Mouse (Mus musculus): Measurements from ENCODE around the gene Sept8. TPM values are rescaled to one million over a fixed set of nuclear protein-coding genes. Genes with fewer than 3 reads are reported as not detected.

Gene Sept8
- polyA plus RNA-seq, 1 experiment from 2014 or later, result 17.3 TPM

DNA sequence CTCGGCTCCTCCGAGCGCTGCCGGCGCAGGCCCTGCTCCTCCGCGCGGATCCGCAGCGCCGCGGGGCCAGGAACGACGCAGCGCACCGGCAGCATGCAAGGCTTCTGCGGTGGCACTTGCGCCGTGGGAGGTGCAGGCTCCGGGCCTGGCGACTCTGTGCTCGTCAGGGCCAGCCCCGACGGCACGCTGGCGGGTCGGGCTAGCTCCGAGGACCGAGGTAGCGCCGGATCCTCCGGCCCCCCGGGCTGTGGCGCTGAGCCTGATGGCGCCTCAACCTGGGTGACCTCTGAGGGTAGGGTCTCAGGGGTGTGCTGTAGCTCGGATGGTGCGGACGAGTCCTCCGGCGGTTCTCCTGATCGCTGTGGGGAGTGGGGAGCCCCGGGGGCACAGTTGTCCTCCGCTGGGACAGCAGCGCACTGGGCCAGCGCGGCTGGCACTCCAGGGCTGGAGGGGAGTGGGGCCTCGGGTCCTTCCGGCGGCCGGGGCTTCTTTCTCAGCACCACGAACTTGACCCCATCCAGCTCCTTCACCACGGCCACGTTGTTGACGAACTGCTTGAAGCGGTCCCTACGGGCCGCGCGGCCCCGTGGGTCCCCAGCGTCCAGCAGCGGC is 39.8 kb upstream of the Sept8 start:
- 2% methylated on average over 59 of the region's 62 CpGs for WGBS
- Histone ChIP-seq H3K27me3 (ENCODE audit: control insufficient read depth, insufficient read depth, low read length) (peaks cover 33% of the 10 kb centered on the region), H3K9me3 (replicated peaks; ENCODE audit: control insufficient read depth, low read length) (peaks cover 3% of the 10 kb centered on the region; the same call in 1 of the 2 replicates), H3K4me1 (ENCODE audit: control insufficient read depth, insufficient read depth, low read length) (peaks cover 4% of the 10 kb centered on the region; the same call in 1 of the 2 replicates), H3K27ac (replicated peaks; ENCODE audit: low read depth, low read length) (no peak overlapping the region), H3K9ac (replicated peaks; ENCODE audit: low read length) (peak overlapping the region; percentile 51), H3K36me3 (replicated peaks; ENCODE audit: control insufficient read depth, insufficient read depth, low read depth, low read length) (no peaks in the 10 kb centered on the region), H3K4me2 (ENCODE audit: low read depth, low read length) (peak overlapping the region; percentile 76), H3K4me3 (ENCODE audit: low read depth, low read length) (peak overlapping the region; percentile 41)
- no peak for DNase-seq (ENCODE audit: low spot score)
- 0 out of 2 replicates have a peak, but pooled peaks have one; percentile 46 for ATAC-seq (replicated peaks; ENCODE audit: insufficient number of reproducible peaks, low FRiP score, low TSS enrichment, low read depth)

DNA sequence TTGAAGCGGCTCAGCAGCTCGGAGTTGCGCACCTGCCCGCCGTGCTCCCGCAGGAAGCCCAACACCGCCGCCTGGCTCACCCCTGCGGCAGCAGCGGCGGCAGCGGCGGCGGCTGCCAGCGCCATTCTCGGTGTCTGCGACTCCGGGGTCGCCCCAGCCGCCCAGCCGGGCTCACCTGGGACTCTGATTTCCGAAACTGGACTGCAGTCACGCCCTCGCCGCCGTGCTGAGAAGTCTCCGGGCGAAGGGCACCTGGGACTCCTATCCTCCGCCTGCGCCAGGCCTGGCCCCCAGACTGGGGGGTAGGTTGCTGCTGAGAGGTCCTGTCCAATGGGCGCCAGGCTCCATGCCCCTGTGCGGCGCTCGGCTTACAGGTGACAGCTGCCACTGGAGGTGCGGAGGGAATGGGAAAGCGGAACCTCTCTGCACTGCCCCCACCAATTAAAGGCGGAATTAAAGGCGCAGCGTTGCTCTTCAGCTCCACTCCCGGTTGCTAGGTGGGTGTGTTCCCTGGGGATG is 39.2 kb upstream of the Sept8 start, which contains the start of the genes Gm9945 and Sowaha:
Gene Gm9945, plus strand, starts transcription at position 384 of the 519 bp plus-strand sequence.
Gene Sowaha, minus strand, starts transcription at position 492 of the 519 bp plus-strand sequence.
- H3K27me3 ChIP-seq (ENCODE audit: control insufficient read depth, insufficient read depth, low read length), result peaks cover 33% of the 10 kb centered on the region
- 0 out of 2 replicates have a peak, but pooled peaks have one; percentile 66 for ATAC-seq (replicated peaks; ENCODE audit: insufficient number of reproducible peaks, low FRiP score, low TSS enrichment, low read depth)
- peak within 1 kb of the TSS; percentile 41 for H3K4me3 ChIP-seq (ENCODE audit: low read depth, low read length)
- H3K4me1 ChIP-seq (ENCODE audit: control insufficient read depth, insufficient read depth, low read length), result peaks cover 4% of the 10 kb centered on the region; the same call in 1 of the 2 replicates
- peak within 1 kb of the TSS; percentile 51 for H3K9ac ChIP-seq (replicated peaks; ENCODE audit: low read length)
- H3K9me3 ChIP-seq (replicated peaks; ENCODE audit: control insufficient read depth, low read length), result peaks cover 3% of the 10 kb centered on the region; the same call in 1 of the 2 replicates
- WGBS, result 2% methylated on average over 40 of the region's 40 CpGs
- no peaks in the 10 kb centered on the region for H3K36me3 ChIP-seq (replicated peaks; ENCODE audit: control insufficient read depth, insufficient read depth, low read depth, low read length)
- no peak for DNase-seq (ENCODE audit: low spot score)
- H3K27ac ChIP-seq (replicated peaks; ENCODE audit: low read depth, low read length), result no peak within 1 kb of the TSS
- peak within 1 kb of the TSS; percentile 76 for H3K4me2 ChIP-seq (ENCODE audit: low read depth, low read length)

DNA sequence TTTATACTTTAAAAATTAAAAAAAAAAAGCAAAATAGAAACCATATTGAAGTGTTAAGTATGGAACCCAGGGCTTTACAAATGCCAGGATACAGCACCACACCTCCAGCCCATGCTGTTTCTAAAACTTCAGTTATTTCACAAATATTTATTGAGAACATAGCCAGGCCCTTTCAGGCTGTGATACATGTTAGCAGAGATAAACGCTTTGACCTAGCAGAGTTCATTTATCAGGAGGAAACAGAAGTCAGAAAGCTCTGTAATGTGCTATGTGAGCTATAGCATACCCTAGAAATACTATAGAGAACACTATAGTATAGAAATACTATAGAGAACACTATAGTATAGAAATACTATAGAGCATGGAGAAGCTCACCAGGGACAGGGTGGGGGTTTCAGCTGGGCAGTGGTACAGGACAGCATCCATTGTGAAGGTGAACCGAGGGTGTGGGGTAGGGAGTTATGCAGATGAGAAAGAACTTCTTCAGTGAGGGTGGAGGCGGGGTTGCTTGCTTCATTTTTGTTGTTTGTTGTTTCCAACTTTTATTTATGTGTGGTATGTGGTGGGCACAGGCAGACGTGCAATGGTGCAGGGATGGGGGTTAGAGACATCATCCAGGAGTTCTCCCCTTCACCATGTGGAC is 37.8 kb upstream of the Sept8 start:
- no peaks in the 10 kb centered on the region for H3K36me3 ChIP-seq (replicated peaks; ENCODE audit: control insufficient read depth, insufficient read depth, low read depth, low read length)
- peaks cover 3% of the 10 kb centered on the region; the same call in 1 of the 2 replicates for H3K9me3 ChIP-seq (replicated peaks; ENCODE audit: control insufficient read depth, low read length)
- 76% methylated on average over 4 of the region's 4 CpGs for WGBS
- H3K4me1 ChIP-seq (ENCODE audit: control insufficient read depth, insufficient read depth, low read length), result peaks cover 4% of the 10 kb centered on the region; the same call in 1 of the 2 replicates
- ATAC-seq (replicated peaks; ENCODE audit: insufficient number of reproducible peaks, low FRiP score, low TSS enrichment, low read depth) (no peak), DNase-seq (ENCODE audit: low spot score) (no peak)
- no peak overlapping the region for H3K27ac ChIP-seq (replicated peaks; ENCODE audit: low read depth, low read length)
- no peak overlapping the region for H3K9ac ChIP-seq (replicated peaks; ENCODE audit: low read length)
- no peak overlapping the region for H3K4me3 ChIP-seq (ENCODE audit: low read depth, low read length)
- H3K27me3 ChIP-seq (ENCODE audit: control insufficient read depth, insufficient read depth, low read length), result peaks cover 33% of the 10 kb centered on the region
- no peak overlapping the region for H3K4me2 ChIP-seq (ENCODE audit: low read depth, low read length)

DNA sequence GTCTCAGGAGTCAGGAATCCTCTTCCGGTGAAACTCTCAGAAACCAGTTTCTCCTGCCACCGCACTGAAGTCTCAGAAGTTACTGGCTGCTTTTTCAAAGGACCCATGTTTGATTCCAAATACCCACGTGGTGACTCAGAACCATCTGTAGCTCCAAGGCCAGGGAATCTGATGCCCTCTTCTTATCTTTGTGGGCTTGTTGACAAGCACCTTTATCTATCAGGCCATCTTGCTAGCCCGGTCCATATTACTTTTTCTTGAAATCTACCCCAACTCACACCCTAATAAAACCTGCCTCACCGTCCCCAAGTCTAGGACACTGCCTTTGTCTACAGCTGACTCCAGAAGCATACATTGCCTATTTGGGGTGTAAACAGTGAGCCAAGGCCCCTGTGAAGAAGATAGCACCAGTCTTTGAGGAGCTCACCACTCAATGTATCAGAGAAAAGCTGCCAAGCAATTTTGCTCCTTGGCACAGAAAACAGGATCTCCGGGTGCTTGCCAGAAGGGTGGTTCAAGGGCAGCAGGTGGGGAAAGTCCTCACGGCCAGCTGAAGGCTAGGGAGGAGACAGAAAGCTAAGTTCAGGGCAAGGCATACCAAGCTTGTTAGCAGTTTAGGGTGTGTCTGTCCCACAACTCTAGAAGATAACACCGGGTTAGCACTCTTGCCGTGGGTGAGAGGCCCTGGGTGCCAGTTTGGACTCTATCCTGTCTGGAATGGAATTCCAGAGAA is 35.7 kb upstream of the Sept8 start:
- Histone ChIP-seq H3K27ac (replicated peaks; ENCODE audit: low read depth, low read length) (no peak overlapping the region), H3K27me3 (ENCODE audit: control insufficient read depth, insufficient read depth, low read length) (peaks cover 27% of the 10 kb centered on the region), H3K36me3 (replicated peaks; ENCODE audit: control insufficient read depth, insufficient read depth, low read depth, low read length) (no peaks in the 10 kb centered on the region), H3K4me1 (ENCODE audit: control insufficient read depth, insufficient read depth, low read length) (peaks cover 8% of the 10 kb centered on the region), H3K9me3 (replicated peaks; ENCODE audit: control insufficient read depth, low read length) (peaks cover 3% of the 10 kb centered on the region; the same call in 1 of the 2 replicates), H3K9ac (replicated peaks; ENCODE audit: low read length) (no peak overlapping the region), H3K4me2 (ENCODE audit: low read depth, low read length) (no peak overlapping the region), H3K4me3 (ENCODE audit: low read depth, low read length) (no peak overlapping the region)
- WGBS, result 78% methylated on average over 9 of the region's 9 CpGs
- DNase-seq (ENCODE audit: low spot score) (no peak), ATAC-seq (replicated peaks; ENCODE audit: insufficient number of reproducible peaks, low FRiP score, low TSS enrichment, low read depth) (no peak)

DNA sequence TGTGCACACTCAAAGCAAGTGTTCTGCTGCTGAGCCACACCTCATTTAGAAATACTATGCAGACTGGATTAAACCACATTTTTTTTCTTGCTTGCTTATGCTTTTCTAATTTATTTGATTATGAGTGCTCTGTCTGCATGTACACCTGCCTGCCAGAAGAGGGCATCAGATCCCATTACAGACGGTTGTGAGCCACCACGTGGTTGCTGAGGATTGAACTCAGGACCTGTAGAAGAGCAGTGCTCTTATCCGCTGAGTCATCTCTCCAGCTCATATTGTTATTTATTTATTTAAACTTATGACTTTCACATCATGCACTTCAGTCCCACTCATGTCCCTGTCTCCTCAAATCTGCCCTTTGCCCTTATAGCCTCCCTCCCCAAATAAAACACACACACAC is 33.3 kb upstream of the Sept8 start:
- H3K4me3 ChIP-seq (ENCODE audit: low read depth, low read length), result no peak overlapping the region
- H3K27ac ChIP-seq (replicated peaks; ENCODE audit: low read depth, low read length), result no peak overlapping the region
- 42% methylated on average over 3 of the region's 3 CpGs for WGBS
- DNase-seq (ENCODE audit: low spot score) (no peak), ATAC-seq (replicated peaks; ENCODE audit: insufficient number of reproducible peaks, low FRiP score, low TSS enrichment, low read depth) (no peak)
- H3K36me3 ChIP-seq (replicated peaks; ENCODE audit: control insufficient read depth, insufficient read depth, low read depth, low read length), result no peaks in the 10 kb centered on the region
- H3K27me3 ChIP-seq (ENCODE audit: control insufficient read depth, insufficient read depth, low read length), result peaks cover 4% of the 10 kb centered on the region
- no peak overlapping the region for H3K9ac ChIP-seq (replicated peaks; ENCODE audit: low read length)
- no peaks in the 10 kb centered on the region for H3K9me3 ChIP-seq (replicated peaks; ENCODE audit: control insufficient read depth, low read length)
- H3K4me1 ChIP-seq (ENCODE audit: control insufficient read depth, insufficient read depth, low read length), result peaks cover 4% of the 10 kb centered on the region
- no peak overlapping the region for H3K4me2 ChIP-seq (ENCODE audit: low read depth, low read length)

GRCm38 (mm10) chr11:53486351-53486750 is 32.7 kb upstream of the Sept8 start:
- DNase-seq (ENCODE audit: low spot score), result no peak
- Histone ChIP-seq H3K27ac (replicated peaks; ENCODE audit: low read depth, low read length) (no peak overlapping the region), H3K9ac (replicated peaks; ENCODE audit: low read length) (no peak overlapping the region), H3K4me1 (ENCODE audit: control insufficient read depth, insufficient read depth, low read length) (peaks cover 4% of the 10 kb centered on the region), H3K36me3 (replicated peaks; ENCODE audit: control insufficient read depth, insufficient read depth, low read depth, low read length) (no peaks in the 10 kb centered on the region), H3K27me3 (ENCODE audit: control insufficient read depth, insufficient read depth, low read length) (peaks cover 1% of the 10 kb centered on the region), H3K9me3 (replicated peaks; ENCODE audit: control insufficient read depth, low read length) (no peaks in the 10 kb centered on the region), H3K4me2 (ENCODE audit: low read depth, low read length) (no peak overlapping the region), H3K4me3 (ENCODE audit: low read depth, low read length) (no peak overlapping the region)
- 62% methylated on average over 3 of the region's 3 CpGs for WGBS
- no peak for ATAC-seq (replicated peaks; ENCODE audit: insufficient number of reproducible peaks, low FRiP score, low TSS enrichment, low read depth)

- Histone ChIP-seq H3K4me2 (ENCODE audit: low read depth, low read length) (peak overlapping the region; percentile 32), H3K27me3 (ENCODE audit: control insufficient read depth, insufficient read depth, low read length) (no peaks in the 10 kb centered on the region), H3K27ac (replicated peaks; ENCODE audit: low read depth, low read length) (no peak overlapping the region), H3K9me3 (replicated peaks; ENCODE audit: control insufficient read depth, low read length) (no peaks in the 10 kb centered on the region), H3K9ac (replicated peaks; ENCODE audit: low read length) (no peak overlapping the region), H3K36me3 (replicated peaks; ENCODE audit: control insufficient read depth, insufficient read depth, low read depth, low read length) (no peaks in the 10 kb centered on the region), H3K4me3 (ENCODE audit: low read depth, low read length) (no peak overlapping the region), H3K4me1 (ENCODE audit: control insufficient read depth, insufficient read depth, low read length) (peaks cover 4% of the 10 kb centered on the region)
- DNase-seq (ENCODE audit: low spot score) (peak; percentile 36), ATAC-seq (replicated peaks; ENCODE audit: insufficient number of reproducible peaks, low FRiP score, low TSS enrichment, low read depth) (peak; percentile 64)
- WGBS, result 7% methylated on average over 27 of the region's 27 CpGs
Measured at GRCm38 (mm10) chr11:53486822-53487594, 32.0 kb upstream of the Sept8 start.
